In genomic region chr3:27606626-27607025, GRCm38 (mm10) we compare ENCODE assay signal across 10 mouse cellular contexts.
A peak's percentile ranks its signal among the peaks of the same experiment; 100 is the strongest.
DNase-seq lines count a peak whose midpoint lies in the region; ATAC-seq and TF ChIP-seq lines count a peak whose summit lies in the region.
"Had no signal": no experiment of that assay in that cellular context is flagged by ENCODE, and none has a peak within 500 bp of the region (broad histone marks: within the 10 kb centered on the region; RNA-seq: fewer than 3 reads in every experiment).

No protein-coding gene starts in this region.

- no peak overlapping the region for H3K4me3 ChIP-seq in heart, embryonic 11.5 days (ENCODE audit: low read depth, low read length)
- H3K4me3 ChIP-seq in kidney, postnatal 0 days (replicated peaks; ENCODE audit: low read depth, low read length) = no peak overlapping the region
- no peak overlapping the region for H3K4me3 ChIP-seq in embryonic facial prominence, embryonic 13.5 days
- no peak overlapping the region for H3K4me3 ChIP-seq in limb, embryonic 14.5 days (replicated peaks; ENCODE audit: low read length)

- H3K9ac ChIP-seq in heart, embryonic 11.5 days (ENCODE audit: low read depth, low read length) = 0 out of 2 replicates have a peak overlapping the region, but pooled peaks have one; percentile 53
- H3K9ac ChIP-seq in kidney, postnatal 0 days (ENCODE audit: low read depth, low read length) = no peak overlapping the region
- no peak overlapping the region for H3K9ac ChIP-seq in embryonic facial prominence, embryonic 13.5 days
- H3K9ac ChIP-seq in limb, embryonic 14.5 days (ENCODE audit: low read depth, low read length, severe bottlenecking) = no peak overlapping the region

- H3K4me1 ChIP-seq in heart, embryonic 11.5 days (ENCODE audit: control insufficient read depth, insufficient read depth, low read length) = peaks cover 31% of the 10 kb centered on the region
- H3K4me1 ChIP-seq in kidney, postnatal 0 days (replicated peaks; ENCODE audit: insufficient read depth, low read length) = peaks cover 32% of the 10 kb centered on the region
- H3K4me1 ChIP-seq in embryonic facial prominence, embryonic 13.5 days = peaks cover 55% of the 10 kb centered on the region
- H3K4me1 ChIP-seq in limb, embryonic 14.5 days (ENCODE audit: control insufficient read depth, insufficient read depth, low read length) = peaks cover 51% of the 10 kb centered on the region

- no peaks in the 10 kb centered on the region for H3K27me3 ChIP-seq in heart, embryonic 11.5 days (ENCODE audit: control insufficient read depth, insufficient read depth, low read length)
- no peaks in the 10 kb centered on the region for H3K27me3 ChIP-seq in kidney, postnatal 0 days (ENCODE audit: insufficient read depth, low read length)
- H3K27me3 ChIP-seq in embryonic facial prominence, embryonic 13.5 days = no peaks in the 10 kb centered on the region
- H3K27me3 ChIP-seq in limb, embryonic 14.5 days (ENCODE audit: control insufficient read depth, insufficient read depth, low read length) = no peaks in the 10 kb centered on the region

- no peak overlapping the region for H3K4me2 ChIP-seq in heart, embryonic 11.5 days
- no peak overlapping the region for H3K4me2 ChIP-seq in kidney, postnatal 0 days (ENCODE audit: low read length)
- no peak overlapping the region for H3K4me2 ChIP-seq in embryonic facial prominence, embryonic 13.5 days
- H3K4me2 ChIP-seq in limb, embryonic 14.5 days (replicated peaks; ENCODE audit: low read depth, low read length, severe bottlenecking) = no peak overlapping the region

- TF ChIP-seq CTCF in kidney, postnatal 0 days (IDR thresholded peaks at IDR 0.05; ENCODE audit: low read depth) = no peak

- H3K9me3 ChIP-seq in heart, embryonic 11.5 days (replicated peaks; ENCODE audit: control insufficient read depth, low read length) = no peaks in the 10 kb centered on the region
- no peaks in the 10 kb centered on the region for H3K9me3 ChIP-seq in kidney, postnatal 0 days (replicated peaks; ENCODE audit: low read length)
- H3K9me3 ChIP-seq in embryonic facial prominence, embryonic 13.5 days = no peaks in the 10 kb centered on the region
- no peaks in the 10 kb centered on the region for H3K9me3 ChIP-seq in limb, embryonic 14.5 days (ENCODE audit: control insufficient read depth, low read length)

- intact Hi-C loops in heart, postnatal 36 days (cut with DNase I) = no loop called here

- no peak for ATAC-seq in heart, embryonic 11.5 days (replicated peaks; ENCODE audit: insufficient number of reproducible peaks, low FRiP score, low TSS enrichment)
- no peak for ATAC-seq in kidney, postnatal 0 days (replicated peaks; ENCODE audit: low FRiP score, low read depth)
- ATAC-seq in embryonic facial prominence, embryonic 13.5 days (ENCODE audit: insufficient number of reproducible peaks, insufficient read depth, low FRiP score, low TSS enrichment, low read depth) = no peak
- ATAC-seq in limb, embryonic 14.5 days (ENCODE audit: low FRiP score, low read depth) = no peak

- H3K36me3 ChIP-seq in heart, embryonic 11.5 days (ENCODE audit: control insufficient read depth, insufficient read depth, low read length) = no peaks in the 10 kb centered on the region
- no peaks in the 10 kb centered on the region for H3K36me3 ChIP-seq in kidney, postnatal 0 days (ENCODE audit: insufficient read depth, low read length)
- H3K36me3 ChIP-seq in embryonic facial prominence, embryonic 13.5 days = no peaks in the 10 kb centered on the region
- H3K36me3 ChIP-seq in limb, embryonic 14.5 days (ENCODE audit: control insufficient read depth, insufficient read depth, low read length) = no peaks in the 10 kb centered on the region

- TF ChIP-seq POLR2A in limb, embryonic 14.5 days (IDR thresholded peaks at IDR 0.05; ENCODE audit: borderline replicate concordance, extremely low read depth, insufficient read depth, insufficient read length) = no peak

- peak overlapping the region; percentile 87 for H3K27ac ChIP-seq in heart, embryonic 11.5 days (ENCODE audit: low read depth, low read length)
- peak overlapping the region; percentile 65; the same call in 1 of the 2 replicates for H3K27ac ChIP-seq in kidney, postnatal 0 days
- H3K27ac ChIP-seq in embryonic facial prominence, embryonic 13.5 days = peak overlapping the region; percentile 89
- H3K27ac ChIP-seq in limb, embryonic 14.5 days (replicated peaks; ENCODE audit: low read depth, low read length) = peak overlapping the region; percentile 93

- no peak for DNase-seq in heart, postnatal 36 days
- no peak for DNase-seq in kidney, postnatal 0 days (ENCODE audit: low spot score)
- no peak for DNase-seq in kidney, adult 9 months
- no peak for DNase-seq in limb, embryonic 14.5 days (ENCODE audit: low spot score)
- DNase-seq in ovary, postnatal 10 days (ENCODE audit: low spot score) = no peak
- no peak for DNase-seq in cerebellum, postnatal 14 days
- DNase-seq: B cell, adult 2 months; cerebellum, adult 9-10 months had no signal

- WGBS in heart, embryonic 11.5 days (ENCODE audit: insufficient replicate concordance) = 73% methylated on average over 6 of the region's 6 CpGs
- 59% methylated on average over 6 of the region's 6 CpGs for WGBS in kidney, postnatal 0 days
- 70% methylated on average over 6 of the region's 6 CpGs for WGBS in embryonic facial prominence, embryonic 13.5 days
- WGBS in limb, embryonic 14.5 days = 78% methylated on average over 6 of the region's 6 CpGs
